Mouse (Mus musculus) forebrain, embryonic 15.5 days (tissue): ENCODE measurements around the gene Iqcf3. TPM values are rescaled to one million over a fixed set of nuclear protein-coding genes. Genes with fewer than 3 reads are reported as not detected.
"Not testable (repeated sequence)": the region's sequence is repeated elsewhere in the genome, so short reads cannot be mapped to it uniquely, and the experiment has no call there.

ENCODE experiments used
- ATAC-seq: fragments of 200-750 bp; cut with Nextera tagmentation; replicated peaks from 2 replicates; pipeline ENCODE4 v1.8.0; 2017; ENCODE audit warnings: mild to moderate bottlenecking, moderate TSS enrichment, moderate library complexity
- H3K27ac ChIP-seq: fragments of 300-500 bp; sonication (generic); replicated peaks from 2 replicates; pipeline ENCODE4 v1.5.1; 2015; ENCODE audit warnings: mild to moderate bottlenecking, inconsistent platforms
- H3K27me3 ChIP-seq: fragments of 300-500 bp; sonication (generic); 2 replicates; pipeline ENCODE4 v1.6.1; 2015; ENCODE audit warnings: inconsistent platforms
- H3K36me3 ChIP-seq: fragments of 300-500 bp; sonication (generic); 2 replicates; pipeline ENCODE4 v1.6.1; 2015; ENCODE audit warnings: mild to moderate bottlenecking, inconsistent platforms
- H3K4me1 ChIP-seq: fragments of 300-500 bp; sonication (generic); 2 replicates; pipeline ENCODE4 v1.6.1; 2015; ENCODE audit warnings: inconsistent platforms
- H3K4me2 ChIP-seq: fragments of 300-500 bp; sonication (generic); replicated peaks from 2 replicates; pipeline ENCODE4 v1.6.1; 2015; ENCODE audit warnings: mild to moderate bottlenecking, inconsistent platforms
- H3K4me3 ChIP-seq: fragments of 300-500 bp; sonication (generic); 2 replicates; pipeline ENCODE4 v1.5.1; 2015; ENCODE audit warnings: mild to moderate bottlenecking, inconsistent platforms
- H3K9ac ChIP-seq: fragments of 300-500 bp; sonication (generic); replicated peaks from 2 replicates; pipeline ENCODE4 v1.6.1; 2015; ENCODE audit warnings: mild to moderate bottlenecking, inconsistent platforms
- H3K9me3 ChIP-seq: fragments of 300-500 bp; sonication (generic); 2 replicates; pipeline ENCODE4 v1.6.1; 2016; ENCODE audit warnings: inconsistent platforms
- WGBS: fragments of 180-500 bp; shearing (Covaris S2); methylation state at CpG from one replicate; pipeline ENCODE4 v1.1.7; 2015; ENCODE audit warnings: mixed read lengths; 5-methylcytosine and 5-hydroxymethylcytosine counted together
- polyA plus RNA-seq: library from polyadenylated mRNA; unstranded; fragments of >200 nt; fragmentation: Nextera tagmentation; extraction: Ambion mirVana; gene quantifications from 2 replicates; pipeline ENCODE4 v1.2.1, GENCODE M21; 2015

Iqcf3 gene
- polyA plus RNA-seq, 1 experiment from 2014 or later, result not detected

DNA sequence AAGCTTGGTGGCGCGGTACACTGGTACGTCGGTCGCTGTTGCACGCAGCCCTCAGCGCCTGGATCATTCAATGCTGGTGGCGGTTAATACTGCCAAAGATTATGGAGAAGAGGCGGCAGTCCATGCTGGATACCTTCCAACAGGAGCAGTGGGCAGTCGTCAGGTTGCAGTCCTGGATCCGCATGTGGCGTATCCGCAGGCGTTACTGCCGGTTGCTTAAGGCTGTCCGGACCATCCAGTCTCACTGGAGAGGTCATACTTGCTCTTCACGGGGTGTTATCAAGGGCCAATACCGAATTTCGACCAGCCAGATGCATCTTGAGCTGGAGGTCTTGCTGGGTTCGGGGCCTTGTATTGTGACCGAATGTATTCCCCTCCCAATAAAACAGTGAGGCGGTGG, 59.6 kb downstream of the Iqcf3 start:
- no peak for ATAC-seq
- Histone ChIP-seq H3K9ac (no peak overlapping the region), H3K9me3 (no peaks in the 10 kb centered on the region), H3K4me2 (no peak overlapping the region), H3K27me3 (no peaks in the 10 kb centered on the region), H3K4me3 (no peak overlapping the region), H3K4me1 (no peaks in the 10 kb centered on the region), H3K36me3 (no peaks in the 10 kb centered on the region), H3K27ac (no peak overlapping the region)
- WGBS, result 88% methylated on average over 22 of the region's 22 CpGs

DNA sequence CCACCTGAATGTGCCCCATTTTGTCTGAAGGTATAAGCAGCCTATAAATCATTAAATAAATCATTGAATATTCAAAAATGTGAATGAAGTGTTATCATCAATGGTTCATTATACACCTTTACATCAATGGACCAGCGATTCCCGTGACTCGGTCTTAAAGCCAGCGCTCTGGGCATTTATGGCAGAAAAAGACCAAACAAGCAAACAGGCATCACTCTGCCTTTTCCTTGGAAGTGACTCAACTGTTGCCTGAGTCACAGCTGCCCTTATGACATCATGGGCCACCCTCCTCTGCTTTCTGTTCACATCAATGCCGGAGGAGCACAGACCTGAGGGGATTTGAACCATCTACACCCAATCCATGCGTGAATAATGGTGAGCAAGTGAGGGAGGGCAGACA, 61.8 kb downstream of the Iqcf3 start, which contains the start of gene Iqcf1:
Gene Iqcf1 (plus strand): TSS at position 301 of the 400 bp plus-strand sequence.
- Histone ChIP-seq H3K9me3 (no peaks in the 10 kb centered on the region), H3K4me2 (no peak within 1 kb of the TSS), H3K27me3 (no peaks in the 10 kb centered on the region), H3K4me1 (no peaks in the 10 kb centered on the region), H3K4me3 (no peak within 1 kb of the TSS), H3K36me3 (no peaks in the 10 kb centered on the region), H3K27ac (no peak within 1 kb of the TSS), H3K9ac (no peak within 1 kb of the TSS)
- ATAC-seq, result no peak
- WGBS, result 93% methylated on average over 6 of the region's 6 CpGs

DNA sequence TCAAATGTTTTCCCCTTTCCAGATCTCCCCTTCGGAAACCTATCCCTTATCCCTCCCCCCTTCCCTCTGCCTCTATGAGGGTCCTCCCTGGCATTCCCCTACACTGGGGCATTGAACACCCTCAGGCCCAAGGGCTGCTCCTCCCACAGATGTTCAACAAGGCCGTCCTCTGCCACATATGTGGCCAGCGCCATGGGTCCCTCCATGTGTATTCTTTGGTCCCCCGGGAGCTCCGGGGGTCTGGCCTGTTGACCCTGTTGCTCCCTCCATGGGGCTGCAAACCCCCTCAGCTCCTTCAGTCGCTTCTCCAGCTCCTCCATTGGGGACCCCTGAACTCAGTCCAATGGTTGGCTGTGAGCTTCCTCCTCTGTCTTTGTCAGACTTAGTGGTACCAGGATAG, 73.8 kb downstream of the Iqcf3 start:
- H3K36me3 ChIP-seq, result peaks cover 27% of the 10 kb centered on the region
- ATAC-seq, H3K9ac ChIP-seq, H3K27ac ChIP-seq, H3K4me1 ChIP-seq, H3K4me3 ChIP-seq, H3K4me2 ChIP-seq, H3K9me3 ChIP-seq, H3K27me3 ChIP-seq: not testable (repeated sequence)
- WGBS, result 91% methylated on average over 6 of the region's 6 CpGs

- Histone ChIP-seq H3K9ac (no peak overlapping the region), H3K9me3 (no peaks in the 10 kb centered on the region), H3K4me3 (no peak overlapping the region), H3K4me1 (no peaks in the 10 kb centered on the region), H3K27ac (no peak overlapping the region), H3K4me2 (no peak overlapping the region), H3K27me3 (no peaks in the 10 kb centered on the region), H3K36me3 (peaks cover 27% of the 10 kb centered on the region)
- ATAC-seq, result no peak
- WGBS, result 73% methylated on average over 10 of the region's 10 CpGs
Observed at GRCm38 (mm10) chr9:106485076-106485475, 76.4 kb downstream of the Iqcf3 start.

GRCm38 (mm10) chr9:106483606-106484005, 77.8 kb downstream of the Iqcf3 start:
- WGBS, result 94% methylated on average over 17 of the region's 17 CpGs
- H3K4me1 ChIP-seq, result peaks cover 3% of the 10 kb centered on the region; the same call in 1 of the 2 replicates
- no peaks in the 10 kb centered on the region for H3K27me3 ChIP-seq
- no peak overlapping the region for H3K4me3 ChIP-seq
- peaks cover 27% of the 10 kb centered on the region for H3K36me3 ChIP-seq
- H3K27ac ChIP-seq, result no peak overlapping the region
- no peaks in the 10 kb centered on the region for H3K9me3 ChIP-seq
- no peak overlapping the region for H3K9ac ChIP-seq
- ATAC-seq, result no peak
- H3K4me2 ChIP-seq, result no peak overlapping the region

GRCm38 (mm10) chr9:106483136-106483535, 78.3 kb downstream of the Iqcf3 start:
- no peaks in the 10 kb centered on the region for H3K27me3 ChIP-seq
- peaks cover 27% of the 10 kb centered on the region for H3K36me3 ChIP-seq
- no peak for ATAC-seq
- 95% methylated on average over 10 of the region's 10 CpGs for WGBS
- no peak overlapping the region for H3K27ac ChIP-seq
- H3K9me3 ChIP-seq, result no peaks in the 10 kb centered on the region
- H3K4me2 ChIP-seq, result no peak overlapping the region
- H3K4me1 ChIP-seq, result peaks cover 8% of the 10 kb centered on the region
- no peak overlapping the region for H3K4me3 ChIP-seq
- H3K9ac ChIP-seq, result no peak overlapping the region

GRCm38 (mm10) chr9:106482578-106483115, 78.8 kb downstream of the Iqcf3 start:
- peaks cover 27% of the 10 kb centered on the region for H3K36me3 ChIP-seq
- H3K27ac ChIP-seq, result no peak overlapping the region
- H3K27me3 ChIP-seq, result no peaks in the 10 kb centered on the region
- no peak overlapping the region for H3K4me2 ChIP-seq
- peaks cover 13% of the 10 kb centered on the region for H3K4me1 ChIP-seq
- 89% methylated on average over 17 of the region's 17 CpGs for WGBS
- H3K9me3 ChIP-seq, result no peaks in the 10 kb centered on the region
- H3K4me3 ChIP-seq, result no peak overlapping the region
- no peak for ATAC-seq
- H3K9ac ChIP-seq, result no peak overlapping the region

DNA sequence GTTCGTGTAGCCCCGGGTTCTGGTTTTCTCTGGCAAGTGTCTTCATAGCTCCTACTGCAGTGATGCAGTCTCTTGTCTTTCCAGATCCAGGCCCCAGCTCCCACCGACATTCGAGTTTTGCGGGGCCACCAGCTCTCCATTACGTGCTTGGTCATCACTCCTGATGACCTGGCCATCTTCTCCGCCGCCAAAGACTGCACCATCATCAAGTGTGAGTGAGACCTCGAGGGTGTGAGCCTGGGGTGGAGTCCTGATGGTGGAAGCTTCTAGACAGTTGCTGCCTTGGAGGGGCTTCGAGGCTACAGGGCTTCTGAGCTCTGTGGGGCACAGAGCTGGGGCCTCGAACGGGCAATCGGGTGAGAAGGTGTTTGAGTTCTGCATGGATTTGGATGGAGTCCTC, 79.8 kb downstream of the Iqcf3 start:
- WGBS, result 92% methylated on average over 13 of the region's 13 CpGs
- no peak overlapping the region for H3K9ac ChIP-seq
- no peak for ATAC-seq
- no peaks in the 10 kb centered on the region for H3K27me3 ChIP-seq
- no peak overlapping the region for H3K4me2 ChIP-seq
- H3K9me3 ChIP-seq, result no peaks in the 10 kb centered on the region
- no peak overlapping the region for H3K27ac ChIP-seq
- no peak overlapping the region for H3K4me3 ChIP-seq
- H3K36me3 ChIP-seq, result peaks cover 27% of the 10 kb centered on the region
- H3K4me1 ChIP-seq, result peaks cover 16% of the 10 kb centered on the region

GRCm38 (mm10) chr9:106481075-106481474, 80.4 kb downstream of the Iqcf3 start:
- Histone ChIP-seq H3K4me1 (peaks cover 22% of the 10 kb centered on the region), H3K4me2 (no peak overlapping the region), H3K27ac (no peak overlapping the region), H3K4me3 (no peak overlapping the region), H3K9ac (no peak overlapping the region), H3K36me3 (peaks cover 24% of the 10 kb centered on the region), H3K27me3 (no peaks in the 10 kb centered on the region), H3K9me3 (no peaks in the 10 kb centered on the region)
- 95% methylated on average over 15 of the region's 15 CpGs for WGBS
- ATAC-seq, result no peak

DNA sequence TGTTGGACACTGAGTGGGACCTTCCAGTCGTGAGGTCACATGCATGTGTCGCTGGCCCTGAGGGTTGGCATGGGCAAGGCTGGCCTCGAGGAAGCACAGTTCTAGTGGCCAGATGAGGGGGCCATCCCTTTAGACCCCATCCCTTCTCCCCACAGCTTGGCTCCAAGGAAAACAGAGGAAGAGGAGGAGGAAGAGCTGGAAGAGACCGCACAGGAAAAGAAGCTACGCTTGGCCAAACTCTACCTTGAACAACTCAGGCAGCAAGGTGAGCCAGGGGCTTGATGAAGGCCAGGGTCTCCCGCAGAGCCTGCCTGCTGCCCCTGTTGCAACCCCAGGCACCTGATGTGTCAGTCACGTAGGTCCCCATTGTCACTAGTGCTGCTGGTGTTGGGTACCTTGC, 80.9 kb downstream of the Iqcf3 start:
- Histone ChIP-seq H3K4me2 (no peak overlapping the region), H3K4me3 (no peak overlapping the region), H3K9ac (no peak overlapping the region), H3K4me1 (peaks cover 23% of the 10 kb centered on the region), H3K36me3 (peaks cover 24% of the 10 kb centered on the region), H3K27me3 (no peaks in the 10 kb centered on the region), H3K27ac (no peak overlapping the region), H3K9me3 (no peaks in the 10 kb centered on the region)
- ATAC-seq, result no peak
- WGBS, result 97% methylated on average over 7 of the region's 7 CpGs

- Histone ChIP-seq H3K27ac (no peak overlapping the region), H3K4me2 (peak overlapping the region; percentile 79), H3K4me1 (peaks cover 32% of the 10 kb centered on the region), H3K36me3 (peaks cover 5% of the 10 kb centered on the region), H3K27me3 (no peaks in the 10 kb centered on the region), H3K4me3 (peak overlapping the region; percentile 67), H3K9ac (peak overlapping the region; percentile 50), H3K9me3 (no peaks in the 10 kb centered on the region)
- no peak for ATAC-seq
- 84% methylated on average over 9 of the region's 9 CpGs for WGBS
Observed at GRCm38 (mm10) chr9:106478101-106478500, 83.3 kb downstream of the Iqcf3 start.

DNA sequence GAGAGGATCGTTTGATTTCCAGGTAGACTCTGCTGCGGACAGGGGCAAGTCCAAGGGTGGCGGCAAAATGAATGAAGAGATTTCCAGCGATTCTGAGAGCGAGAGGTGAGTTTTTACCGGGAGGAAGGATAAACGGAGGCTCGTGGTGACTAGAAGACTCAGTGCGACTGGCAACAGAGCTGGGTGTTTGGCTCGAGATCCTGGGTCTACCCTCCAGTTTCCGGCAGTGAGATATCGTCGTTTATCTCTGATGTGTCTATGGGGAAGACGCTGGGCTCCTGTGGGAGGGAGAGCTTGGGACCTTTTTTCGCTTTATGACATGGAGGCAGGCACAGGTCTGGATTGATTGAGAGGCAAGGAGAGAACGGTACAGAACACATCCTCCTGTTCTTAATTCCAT, 83.8 kb downstream of the Iqcf3 start:
- WGBS, result 4% methylated on average over 16 of the region's 16 CpGs

GRCm38 (mm10) chr9:106476924-106477484, 84.4 kb downstream of the Iqcf3 start, which contains the start of gene Parp3:
Gene Parp3, minus strand, starts transcription at chr9:106476949.
- Histone ChIP-seq H3K4me3 (peak within 1 kb of the TSS; percentile 67), H3K36me3 (no peaks in the 10 kb centered on the region; the same call in 1 of the 2 replicates), H3K9ac (peak within 1 kb of the TSS; percentile 50), H3K4me1 (peaks cover 32% of the 10 kb centered on the region), H3K4me2 (peak within 1 kb of the TSS; percentile 79), H3K27ac (peak within 1 kb of the TSS; percentile 40; the same call in 1 of the 2 replicates), H3K9me3 (no peaks in the 10 kb centered on the region), H3K27me3 (no peaks in the 10 kb centered on the region)
- under 1% methylated on average over 41 of the region's 41 CpGs for WGBS
- peak; percentile 98 for ATAC-seq

More for the DNA sequence above, 83.8 kb downstream of the Iqcf3 start:
- H3K9me3 ChIP-seq, result no peaks in the 10 kb centered on the region
- H3K4me1 ChIP-seq, result peaks cover 32% of the 10 kb centered on the region
- no peak overlapping the region for H3K27ac ChIP-seq
- peak overlapping the region; percentile 79 for H3K4me2 ChIP-seq
- H3K36me3 ChIP-seq, result peaks cover under 1% of the 10 kb centered on the region; the same call in 1 of the 2 replicates
- no peak for ATAC-seq
- no peaks in the 10 kb centered on the region for H3K27me3 ChIP-seq
- peak overlapping the region; percentile 67 for H3K4me3 ChIP-seq
- peak overlapping the region; percentile 50 for H3K9ac ChIP-seq
